8 mouse cellular contexts compared by ENCODE assay signal in the genomic region with DNA sequence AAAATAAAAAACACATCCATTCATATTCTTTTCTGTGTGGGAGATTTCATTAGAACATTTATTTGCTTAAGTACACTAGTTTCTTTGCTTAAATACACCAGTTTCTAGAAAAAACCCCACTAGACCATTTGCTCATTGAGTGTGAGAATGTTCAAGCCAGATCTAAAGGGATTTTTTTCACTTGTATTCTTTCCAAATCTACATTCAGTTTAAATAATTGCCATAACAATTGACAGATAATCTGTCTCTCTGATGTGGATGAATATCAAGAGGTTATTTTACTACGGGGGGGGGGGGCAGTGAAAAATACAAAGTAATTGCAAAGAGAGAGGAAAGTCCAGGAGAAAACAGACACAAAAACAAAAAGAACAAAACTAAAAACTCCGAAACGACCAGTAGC. TPM values are rescaled to one million over a fixed set of nuclear protein-coding genes. Genes with fewer than 3 reads are reported as not detected.
DNase-seq lines count a peak whose midpoint lies in the region; ATAC-seq and TF ChIP-seq lines count a peak whose summit lies in the region.

No protein-coding gene starts in this region.

- H3K4me3 ChIP-seq in heart, embryonic 16.5 days (ENCODE audit: low read length): peak overlapping the region; percentile 95
- peak overlapping the region; percentile 89 for H3K4me3 ChIP-seq in G1E (ENCODE audit: low read depth, low read length)
- H3K4me3 ChIP-seq in forebrain, embryonic 16.5 days (replicated peaks; ENCODE audit: low read length): peak overlapping the region; percentile 81
- peak overlapping the region; percentile 30 for H3K4me3 ChIP-seq in macrophage (ENCODE audit: inconsistent target)

- WGBS in heart, embryonic 16.5 days: under 1% methylated on average over 3 of the region's 3 CpGs
- 2% methylated on average over 3 of the region's 3 CpGs for WGBS in forebrain, embryonic 16.5 days
- WGBS in macrophage (ENCODE audit: missing documents): 22% methylated on average over 3 of the region's 3 CpGs

- no peaks in the 10 kb centered on the region for H3K27me3 ChIP-seq in heart, embryonic 16.5 days (ENCODE audit: control insufficient read depth, insufficient read depth, low read length)
- H3K27me3 ChIP-seq in G1E (ENCODE audit: insufficient read depth, low read length): no peaks in the 10 kb centered on the region
- H3K27me3 ChIP-seq in forebrain, embryonic 16.5 days (replicated peaks; ENCODE audit: control insufficient read depth, insufficient read depth, low read length): no peaks in the 10 kb centered on the region

- H3K4me2 ChIP-seq in heart, embryonic 16.5 days (ENCODE audit: low read depth, low read length): peak overlapping the region; percentile 83
- peak overlapping the region; percentile 59 for H3K4me2 ChIP-seq in forebrain, embryonic 16.5 days (ENCODE audit: low read length)

- no peak for TF ChIP-seq CTCF in G1E (IDR thresholded peaks at IDR 0.05; ENCODE audit: low read depth, low read length)

- DNase-seq in heart, adult 9 months (ENCODE audit: low spot score in 2 of 2): no peak
- no peak for DNase-seq in G1E (ENCODE audit: low spot score)
- no peak for DNase-seq in right cerebral cortex, postnatal 14 days
- no peak for DNase-seq in adrenal gland, postnatal 4 days (ENCODE audit: low spot score in 2 of 2)
- no peak for DNase-seq in frontal cortex, postnatal 36 days (ENCODE audit: low spot score in 2 of 2)

- no peaks in the 10 kb centered on the region for H3K36me3 ChIP-seq in heart, embryonic 16.5 days (ENCODE audit: control insufficient read depth, insufficient read depth)
- H3K36me3 ChIP-seq in G1E (replicated peaks) (peaks cover 25% of the 10 kb centered on the region), macrophage (ENCODE audit: inconsistent target) (no peaks in the 10 kb centered on the region)
- no peaks in the 10 kb centered on the region for H3K36me3 ChIP-seq in forebrain, embryonic 16.5 days (ENCODE audit: control insufficient read depth, insufficient read depth)

- peak overlapping the region; percentile 100 for H3K27ac ChIP-seq in heart, embryonic 16.5 days (ENCODE audit: low read length)
- H3K27ac ChIP-seq in forebrain, embryonic 16.5 days (ENCODE audit: low read length): peak overlapping the region; percentile 100
- no peak overlapping the region for H3K27ac ChIP-seq in macrophage

- peak overlapping the region; percentile 100 for H3K9ac ChIP-seq in heart, embryonic 16.5 days (ENCODE audit: low read length)
- peak overlapping the region; percentile 99 for H3K9ac ChIP-seq in forebrain, embryonic 16.5 days (replicated peaks; ENCODE audit: low read depth, low read length)

- H3K79me2 ChIP-seq in macrophage (ENCODE audit: inconsistent target): peaks cover 11% of the 10 kb centered on the region; the same call in 1 of the 2 replicates

- peaks cover 9% of the 10 kb centered on the region for H3K4me1 ChIP-seq in heart, embryonic 16.5 days (ENCODE audit: control insufficient read depth, insufficient read depth, low read length)
- peaks cover 34% of the 10 kb centered on the region for H3K4me1 ChIP-seq in G1E (ENCODE audit: insufficient read depth, low read depth, low read length)
- H3K4me1 ChIP-seq in forebrain, embryonic 16.5 days (replicated peaks; ENCODE audit: control insufficient read depth, insufficient read depth, low read length): peaks cover 7% of the 10 kb centered on the region

- ATAC-seq in heart, embryonic 16.5 days (replicated peaks; ENCODE audit: extremely low read depth, insufficient read depth, low FRiP score): no peak
- no peak for ATAC-seq in G1E (ENCODE audit: extremely low read depth, insufficient number of reproducible peaks, low FRiP score, poor library complexity, severe bottlenecking)
- no peak for ATAC-seq in forebrain, embryonic 16.5 days

- no peaks in the 10 kb centered on the region for H3K9me3 ChIP-seq in heart, embryonic 16.5 days (replicated peaks; ENCODE audit: control insufficient read depth, low read length)
- no peaks in the 10 kb centered on the region for H3K9me3 ChIP-seq in G1E (replicated peaks)
- H3K9me3 ChIP-seq in forebrain, embryonic 16.5 days (ENCODE audit: control insufficient read depth, low read length): no peaks in the 10 kb centered on the region

RNA-seq across cellular contexts. Expression of a gene that starts 0.6 kb away (rescaled TPM):
- polyA plus RNA-seq in heart, embryonic 16.5 days (2015; fragmentation: Nextera tagmentation; extraction: Ambion mirVana): 10.5 and 10.8 TPM in 2 replicates
- 182 and 208 TPM in 2 replicates for total RNA-seq in G1E (2014; fragmentation: Nextera tagmentation)
- 83.1 and 96.7 TPM in 2 replicates for total RNA-seq in G1E (2017)
- 31.8 and 32.1 TPM in 2 replicates for polyA plus RNA-seq in G1E (2012)
- polyA plus RNA-seq in forebrain, embryonic 16.5 days (2015; fragmentation: Nextera tagmentation; extraction: Ambion mirVana): 19.0 and 22.4 TPM in 2 replicates
- 10 to 100 TPM; 19.4 to 72.0 (median 48.8) TPM for total RNA-seq in macrophage (2018; cell fraction: chromatin; rRNA removed)
- total RNA-seq in macrophage (2018; cell fraction: cytosol; rRNA removed): 10 to 100 TPM in 13 of 26 experiments, 1 to 10 TPM in 13; 6.4 to 16.1 (median 9.9) TPM
- total RNA-seq in macrophage (2018; cell fraction: nucleus; rRNA removed): 10 to 100 TPM; 14.8 to 46.1 (median 26.3) TPM
- 5.2 to 7.6 TPM (median 5.6 TPM) in 3 replicates for polyA plus RNA-seq in macrophage (2018)
- 10 to 100 TPM; 41.6 to 45.6 TPM for total RNA-seq in adrenal gland, postnatal 4 days (2021)

Comparison
In these comparisons a context has a peak if more than half of its experiments do, and no peak if none do; other contexts are left out.
1. H3K4me3 ChIP-seq: peak in every context shown above with its lines; median percentile 95 in heart, embryonic 16.5 days; 89 in G1E; 81 in forebrain, embryonic 16.5 days; 30 in macrophage.